In the genomic region with DNA sequence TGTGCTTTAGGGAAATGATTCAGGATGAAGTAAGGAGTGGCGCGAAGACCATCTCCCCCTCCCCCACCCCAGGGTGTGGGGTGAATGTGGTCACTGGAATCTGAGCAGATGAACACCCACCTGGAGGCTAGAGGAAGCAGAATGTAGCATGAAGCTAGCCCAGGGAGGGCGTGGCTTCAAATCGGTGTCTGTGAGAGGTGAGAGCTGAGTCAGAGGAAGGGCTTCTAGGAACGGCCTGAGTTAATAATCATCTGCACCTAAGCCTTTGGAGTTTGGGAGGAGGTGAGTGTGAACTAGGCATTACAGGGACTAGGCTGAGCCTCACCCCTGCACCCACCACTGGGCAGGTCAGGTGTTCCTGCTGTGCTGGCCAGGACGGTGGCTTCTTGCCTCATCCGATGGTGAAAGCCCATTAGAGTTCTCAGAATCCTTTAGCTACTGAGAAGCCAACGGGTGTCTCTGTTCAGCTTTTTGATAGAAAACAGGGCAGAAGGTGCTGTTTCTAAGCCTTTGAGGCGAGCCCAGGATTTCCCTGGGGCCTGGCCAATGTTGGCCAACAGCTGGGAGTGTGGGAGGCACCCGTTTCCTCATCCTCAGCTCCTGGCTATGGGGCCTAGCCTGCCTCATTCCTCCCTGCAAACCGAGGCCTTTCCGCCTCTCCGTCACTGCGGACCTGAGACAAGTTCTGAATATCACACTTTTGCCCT, we compare ENCODE assay signal across 9 mouse cellular contexts. TPM values are rescaled to one million over a fixed set of nuclear protein-coding genes. Genes with fewer than 3 reads are reported as not detected.
A peak's percentile ranks its signal among the peaks of the same experiment; 100 is the strongest.
DNase-seq lines count a peak whose midpoint lies in the region; ATAC-seq and TF ChIP-seq lines count a peak whose summit lies in the region.
"Had no signal": no experiment of that assay in that cellular context is flagged by ENCODE, and none has a peak within 500 bp of the region (broad histone marks: within the 10 kb centered on the region; RNA-seq: fewer than 3 reads in every experiment).

No protein-coding gene starts in this region.

- H3K27ac ChIP-seq in heart, postnatal 0 days (ENCODE audit: low read depth), result no peak overlapping the region
- H3K27ac ChIP-seq: macrophage had no signal

- H3K4me2 ChIP-seq in heart, postnatal 0 days (ENCODE audit: low read depth, low read length), result no peak overlapping the region

- no peak overlapping the region for H3K9ac ChIP-seq in heart, postnatal 0 days (replicated peaks; ENCODE audit: low read depth, low read length)

- no peaks in the 10 kb centered on the region for H3K27me3 ChIP-seq in heart, postnatal 0 days (ENCODE audit: control insufficient read depth, insufficient read depth, low read length)

- no peaks in the 10 kb centered on the region for H3K4me1 ChIP-seq in heart, postnatal 0 days (ENCODE audit: control insufficient read depth, insufficient read depth)

- peak; percentile 49; the same call in 1 of the 2 replicates for ATAC-seq in heart, postnatal 0 days (ENCODE audit: insufficient read depth, low read depth)

- H3K36me3 ChIP-seq in heart, postnatal 0 days (replicated peaks; ENCODE audit: control insufficient read depth, insufficient read depth, low read length), result no peaks in the 10 kb centered on the region

- peak; percentile 36 to 38 for DNase-seq in spleen, postnatal 10 days (ENCODE audit: low spot score in 2 of 2)
- DNase-seq in spleen, adult 12 weeks (ENCODE audit: low spot score), result no peak
- DNase-seq in heart, postnatal 0 days (ENCODE audit: low spot score), result no peak
- DNase-seq in liver (peak; percentile 79), MN1 (ENCODE audit: low spot score) (no peak)
- DNase-seq in yolk sac, embryonic 10.5 days (ENCODE audit: low spot score), result peak; percentile 88
- DNase-seq in embryo, embryonic 10.5 days (ENCODE audit: low spot score), result no peak
- no peak for DNase-seq in right cerebral cortex, adult 2 months (ENCODE audit: low spot score in 2 of 2)

- WGBS in heart, postnatal 0 days, result 66% methylated on average over 14 of the region's 14 CpGs

- no peaks in the 10 kb centered on the region for H3K9me3 ChIP-seq in heart, postnatal 0 days (replicated peaks; ENCODE audit: control insufficient read depth, low read length)

- no peak for TF ChIP-seq CTCF in heart, postnatal 0 days (IDR thresholded peaks at IDR 0.05; ENCODE audit: low read depth)

- TF ChIP-seq EP300 in heart, postnatal 0 days (IDR thresholded peaks at IDR 0.05; ENCODE audit: low read depth), result no peak

- H3K4me3 ChIP-seq in heart, postnatal 0 days (ENCODE audit: low read depth, low read length), result no peak overlapping the region

RNA-seq across cellular contexts. Expression of gene Calm5, which starts 11.8 kb away (rescaled TPM):
- not detected in 2 replicates for total RNA-seq in heart, postnatal 0 days (2014; rRNA removed; ENCODE audit: low replicate concordance)
- polyA plus RNA-seq in heart, postnatal 0 days (2015; fragmentation: Nextera tagmentation; extraction: Ambion mirVana), result not detected in 2 replicates
- polyA plus RNA-seq: macrophage had no signal

RNA-seq across cellular contexts. Expression of gene Calm4, which starts 28.2 kb away (rescaled TPM):
- total RNA-seq in heart, postnatal 0 days (2014; rRNA removed; ENCODE audit: low replicate concordance), result not detected in 2 replicates
- polyA plus RNA-seq in heart, postnatal 0 days (2015; fragmentation: Nextera tagmentation; extraction: Ambion mirVana), result not detected in 2 replicates
- polyA plus RNA-seq: macrophage had no signal

RNA-seq across cellular contexts. Expression of gene Net1, which starts 52.2 kb away (rescaled TPM):
- total RNA-seq in heart, postnatal 0 days (2014; rRNA removed; ENCODE audit: low replicate concordance), result 27.7 and 38.7 TPM in 2 replicates
- polyA plus RNA-seq in heart, postnatal 0 days (2015; fragmentation: Nextera tagmentation; extraction: Ambion mirVana), result 17.2 and 22.3 TPM in 2 replicates

RNA-seq across cellular contexts. Expression of gene Tubal3, which starts 52.3 kb away (rescaled TPM):
- not detected in 2 replicates for total RNA-seq in heart, postnatal 0 days (2014; rRNA removed; ENCODE audit: low replicate concordance)
- not detected in 2 replicates for polyA plus RNA-seq in heart, postnatal 0 days (2015; fragmentation: Nextera tagmentation; extraction: Ambion mirVana)
- polyA plus RNA-seq: macrophage had no signal

Comparison
In these comparisons a context has a peak if more than half of its experiments do, and no peak if none do; other contexts are left out.
1. DNase-seq: peak in spleen, postnatal 10 days (2 of 2), liver (single experiment) and yolk sac, embryonic 10.5 days (single experiment); none in spleen, adult 12 weeks (single experiment), heart, postnatal 0 days (single experiment), embryo, embryonic 10.5 days (single experiment), right cerebral cortex, adult 2 months (0 of 2) and MN1 (single experiment).